Mouse (Mus musculus) ES-Bruce4 (cell line): ENCODE data around the gene Gmppb.

Experiments
- CTCF ChIP-seq: IDR thresholded peaks from one replicate; pipeline ENCODE4 v1.8.1; 2011; ENCODE audit warnings: low read depth, low read length
- EP300 ChIP-seq: IDR thresholded peaks from 2 replicates; pipeline ENCODE4 v1.6.1; 2011; ENCODE audit warnings: low read depth, low read length; ENCODE audit not compliant: insufficient read depth
- POLR2A ChIP-seq: IDR thresholded peaks from one replicate; pipeline ENCODE4 v1.8.1; 2011; ENCODE audit warnings: low read length; ENCODE audit not compliant: insufficient read depth

DNA sequence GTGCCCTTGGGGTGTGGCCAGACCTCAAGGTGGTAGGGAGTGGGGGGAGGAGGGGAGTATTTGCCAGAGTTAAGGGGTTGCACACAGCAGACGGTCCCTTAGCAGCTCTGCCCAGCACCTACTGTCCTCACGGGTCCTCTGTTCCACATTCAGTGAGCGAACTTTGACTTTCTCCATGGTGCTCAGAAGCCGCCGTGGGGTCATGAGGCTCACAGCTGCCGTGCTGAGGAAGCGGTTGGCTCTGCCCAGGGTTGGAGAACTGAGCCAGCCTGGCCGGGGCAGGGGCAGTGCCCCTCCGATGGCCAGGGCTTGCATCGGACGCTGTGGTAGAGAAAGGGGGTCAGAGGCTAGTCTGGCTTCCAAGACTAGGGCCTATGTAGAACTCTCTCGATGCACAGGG is 14.3 kb downstream of the Gmppb start:
- TF ChIP-seq POLR2A, result no peak
- TF ChIP-seq CTCF, result no peak
- no peak for TF ChIP-seq EP300
